Mouse (Mus musculus) bone marrow, adult 2 months (tissue): ENCODE results near the gene Ntn1.

Source experiments
- CTCF ChIP-seq: fragments of 200-500 bp; IDR thresholded peaks from 2 replicates; pipeline ENCODE4 v1.5.1; 2011; ENCODE audit warnings: low read length, control low read depth; ENCODE audit not compliant: control insufficient read depth, insufficient read depth
- POLR2A ChIP-seq: fragments of 200-500 bp; IDR thresholded peaks from 2 replicates; pipeline ENCODE4 v1.6.1; 2011; ENCODE audit warnings: low read depth, mild to moderate bottlenecking, control low read depth, low read length, borderline replicate concordance; ENCODE audit not compliant: control insufficient read depth

DNA sequence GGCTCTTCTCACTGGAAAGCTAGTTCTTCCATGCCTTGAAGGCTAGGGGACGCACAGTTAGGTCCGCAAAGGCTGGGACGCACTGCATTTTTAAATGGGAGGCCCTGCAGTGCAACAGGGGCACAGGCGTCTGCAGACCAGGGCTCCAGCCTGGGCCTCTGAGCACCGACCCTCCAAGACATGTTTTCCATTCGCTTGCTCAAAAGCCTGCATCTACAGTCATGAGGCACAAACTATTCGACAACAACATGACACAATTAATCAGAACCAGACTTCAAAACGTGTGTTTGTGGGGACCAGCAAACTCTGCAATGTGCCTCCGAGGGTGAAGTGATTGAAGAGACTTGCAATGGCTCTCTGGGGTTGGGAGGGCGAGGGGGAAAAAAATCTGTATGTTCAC, 17.1 kb downstream of the Ntn1 start:
- TF ChIP-seq CTCF (no peak), POLR2A (no peak)
